Mouse (Mus musculus) spleen, adult 2 months (tissue): Measurements from ENCODE around the gene Fgfr2. TPM values are rescaled to one million over a fixed set of nuclear protein-coding genes. Genes with fewer than 3 reads are reported as not detected.

Source experiments
- DNase-seq, 2 experiments: peaks; one replicate each; pipeline versions ENCODE4 v3.0.0 to v3.0.0-alpha.2; 2012 to 2021; ENCODE audit warnings: low spot score in 2 of 2, low read depth in 1 of 2
- H3K27ac ChIP-seq: fragments of 200-500 bp; 2 replicates; pipeline ENCODE4 v1.5.1; 2012; ENCODE audit warnings: low read length, inconsistent platforms; ENCODE audit not compliant: insufficient read depth
- H3K27me3 ChIP-seq: fragments of 200-500 bp; 2 replicates; pipeline ENCODE4 v1.6.1; 2012; ENCODE audit warnings: mild to moderate bottlenecking, moderate library complexity, low read length, inconsistent platforms; ENCODE audit not compliant: control insufficient read depth, insufficient read depth
- H3K36me3 ChIP-seq: fragments of 200-500 bp; 2 replicates; pipeline ENCODE4 v1.6.1; 2012; ENCODE audit warnings: mild to moderate bottlenecking, low read length, inconsistent platforms; ENCODE audit not compliant: control insufficient read depth, insufficient read depth
- H3K4me1 ChIP-seq: fragments of 200-500 bp; 2 replicates; pipeline ENCODE4 v1.6.1; 2011; ENCODE audit warnings: inconsistent platforms; ENCODE audit not compliant: control insufficient read depth, insufficient read depth, insufficient read length
- H3K4me3 ChIP-seq: fragments of 200-500 bp; 2 replicates; pipeline ENCODE4 v1.5.1; 2011; ENCODE audit warnings: mild to moderate bottlenecking, inconsistent platforms; ENCODE audit not compliant: insufficient read depth, insufficient read length; ENCODE audit errors: extremely low read depth
- CTCF ChIP-seq: fragments of 200-500 bp; IDR thresholded peaks from 2 replicates; pipeline ENCODE4 v1.5.1; 2011; ENCODE audit warnings: mild to moderate bottlenecking, inconsistent platforms; ENCODE audit not compliant: insufficient read depth, insufficient read length, insufficient replicate concordance; ENCODE audit errors: extremely low read depth
- POLR2A ChIP-seq: fragments of 200-500 bp; IDR thresholded peaks from 2 replicates; pipeline ENCODE4 v1.6.1; 2011; ENCODE audit warnings: low read depth, low read length, inconsistent platforms
- WGBS: fragments of 180-500 bp; shearing (Covaris S2); methylation state at CpG from one replicate; pipeline ENCODE4 v1.1.7; 2018; 5-methylcytosine and 5-hydroxymethylcytosine counted together
- polyA plus RNA-seq: library from polyadenylated mRNA; depleted of rRNA; stranded (reverse); fragments of >200 nt; gene quantifications from 2 replicates; pipeline ENCODE4 v1.2.3, GENCODE M21; 2012

Fgfr2 gene
- polyA plus RNA-seq, 1 experiment, result 1.6 TPM

- H3K27ac ChIP-seq, result no peak overlapping the region
- 29% methylated on average over 8 of the region's 8 CpGs for WGBS
- DNase-seq, result no peak
These were observed 2396.3 kb downstream of the Fgfr2 start for GRCm38 (mm10) chr7:130726724-130727422.

GRCm38 (mm10) chr7:130726185-130726584, 2397.0 kb downstream of the Fgfr2 start:
- Histone ChIP-seq H3K36me3 (no peaks in the 10 kb centered on the region), H3K27me3 (no peaks in the 10 kb centered on the region), H3K4me3 (no peak overlapping the region), H3K27ac (no peak overlapping the region), H3K4me1 (peaks cover 4% of the 10 kb centered on the region; the same call in 1 of the 2 replicates)
- 51% methylated on average over 3 of the region's 3 CpGs for WGBS
- TF ChIP-seq CTCF, result no peak
- no peak for TF ChIP-seq POLR2A
- no peak for DNase-seq

More at GRCm38 (mm10) chr7:130726724-130727422, 2396.3 kb downstream of the Fgfr2 start:
- Histone ChIP-seq H3K27me3 (no peaks in the 10 kb centered on the region), H3K4me1 (peaks cover 4% of the 10 kb centered on the region; the same call in 1 of the 2 replicates), H3K4me3 (no peak overlapping the region), H3K36me3 (no peaks in the 10 kb centered on the region)
- TF ChIP-seq CTCF (no peak), POLR2A (no peak)

- H3K4me3 ChIP-seq, result no peak overlapping the region
- 85% methylated on average over 9 of the region's 9 CpGs for WGBS
- no peak overlapping the region for H3K27ac ChIP-seq
- no peak for TF ChIP-seq CTCF
- no peak for TF ChIP-seq POLR2A
- H3K36me3 ChIP-seq, result no peaks in the 10 kb centered on the region
- no peaks in the 10 kb centered on the region for H3K4me1 ChIP-seq
- H3K27me3 ChIP-seq, result no peaks in the 10 kb centered on the region
- no peak for DNase-seq
These were observed 2402.4 kb downstream of the Fgfr2 start for GRCm38 (mm10) chr7:130720646-130721335.

DNA sequence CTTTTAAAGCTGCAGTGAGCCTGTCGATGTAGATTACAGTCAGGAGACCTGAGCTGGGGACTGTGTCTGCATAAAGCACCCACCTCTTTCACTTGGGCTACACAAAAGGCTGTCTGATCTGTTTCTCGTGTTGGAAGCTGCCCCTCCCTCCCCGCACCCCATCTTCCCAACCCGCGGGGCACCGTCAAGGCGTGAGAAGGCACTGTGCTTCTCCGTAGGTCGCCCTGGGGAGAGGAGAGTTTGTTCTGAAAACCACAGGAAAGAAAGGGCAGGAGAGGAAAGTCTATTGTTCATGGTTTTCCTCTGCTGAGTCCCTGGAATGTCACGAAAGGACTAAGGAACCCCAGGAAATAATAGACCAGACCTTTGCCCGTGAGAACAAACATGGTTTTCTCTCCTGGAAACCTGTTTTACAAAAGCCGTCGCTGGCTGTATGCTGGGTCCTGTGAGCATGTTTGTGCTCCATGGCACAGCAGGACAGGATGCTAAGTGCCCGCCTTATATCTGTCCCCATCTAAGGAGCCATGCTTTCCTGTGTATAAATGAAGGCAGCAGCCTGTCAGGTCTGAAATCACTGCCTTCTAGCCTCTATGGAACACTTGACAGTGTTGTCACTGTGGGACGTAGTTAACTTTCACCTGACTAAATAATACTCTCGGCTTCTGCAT, 2403.1 kb downstream of the Fgfr2 start:
- no peak for DNase-seq
- no peak overlapping the region for H3K27ac ChIP-seq
- no peaks in the 10 kb centered on the region for H3K27me3 ChIP-seq
- 64% methylated on average over 16 of the region's 16 CpGs for WGBS
- no peak for TF ChIP-seq POLR2A
- TF ChIP-seq CTCF, result no peak
- no peaks in the 10 kb centered on the region for H3K4me1 ChIP-seq
- no peaks in the 10 kb centered on the region for H3K36me3 ChIP-seq
- H3K4me3 ChIP-seq, result no peak overlapping the region

DNA sequence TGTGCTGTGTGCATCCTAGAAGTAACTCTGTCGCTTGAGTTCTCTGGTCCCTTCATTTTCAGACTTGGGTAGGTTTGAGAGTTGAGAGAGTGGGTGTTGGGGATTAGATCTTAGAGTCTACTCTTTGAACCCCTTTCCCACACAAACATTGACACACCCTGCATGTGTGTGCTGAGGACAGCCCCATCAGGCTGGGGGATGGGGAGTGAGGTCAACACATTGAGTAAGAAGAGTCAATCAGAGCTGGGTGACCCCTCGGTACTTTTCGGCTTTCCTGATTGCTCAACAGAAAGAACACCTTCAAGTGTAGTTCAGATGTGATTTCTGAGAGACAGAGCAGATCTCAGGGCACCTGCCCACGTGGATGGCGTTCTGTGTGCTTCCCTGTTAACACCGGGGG, 2406.2 kb downstream of the Fgfr2 start:
- Histone ChIP-seq H3K27ac (no peak overlapping the region), H3K4me3 (no peak overlapping the region), H3K4me1 (no peaks in the 10 kb centered on the region), H3K27me3 (no peaks in the 10 kb centered on the region), H3K36me3 (no peaks in the 10 kb centered on the region)
- DNase-seq, result no peak
- TF ChIP-seq CTCF, result no peak
- no peak for TF ChIP-seq POLR2A
- 86% methylated on average over 6 of the region's 6 CpGs for WGBS

DNA sequence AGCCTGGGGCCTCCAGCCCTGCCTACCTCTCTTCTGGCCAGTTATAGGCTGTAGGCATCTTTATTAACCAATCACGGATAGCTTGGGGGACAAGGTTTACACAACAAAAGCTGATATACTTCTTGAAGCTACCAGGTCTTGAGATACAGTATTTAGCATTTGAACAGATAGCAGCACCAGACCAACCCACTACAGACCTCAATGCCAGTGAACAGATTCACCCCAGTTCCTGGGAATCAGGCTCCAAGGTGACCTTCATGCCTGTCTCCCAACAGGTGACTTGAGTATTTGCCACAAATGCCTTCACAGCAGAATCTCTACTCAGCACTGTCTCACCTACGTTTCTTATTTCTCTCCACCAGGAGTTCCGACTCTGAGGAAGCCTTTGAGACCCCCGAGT, 2406.8 kb downstream of the Fgfr2 start:
- Histone ChIP-seq H3K27me3 (no peaks in the 10 kb centered on the region), H3K4me3 (no peak overlapping the region), H3K36me3 (no peaks in the 10 kb centered on the region), H3K4me1 (no peaks in the 10 kb centered on the region), H3K27ac (no peak overlapping the region)
- TF ChIP-seq CTCF (no peak), POLR2A (no peak)
- WGBS, result 92% methylated on average over 4 of the region's 4 CpGs
- DNase-seq, result no peak
